Mouse (Mus musculus) spleen, adult 2 months (tissue): ENCODE measurements around the gene Hpd. TPM values are rescaled to one million over a fixed set of nuclear protein-coding genes. Genes with fewer than 3 reads are reported as not detected.
A peak's percentile ranks its signal among the peaks of the same experiment; 100 is the strongest.

Experiments used
- DNase-seq, 2 experiments: peaks; one replicate each; pipeline versions ENCODE4 v3.0.0 to v3.0.0-alpha.2; 2012 to 2021; ENCODE audit warnings: low spot score in 2 of 2, low read depth in 1 of 2
- H3K27ac ChIP-seq: fragments of 200-500 bp; 2 replicates; pipeline ENCODE4 v1.5.1; 2012; ENCODE audit warnings: low read length, inconsistent platforms; ENCODE audit not compliant: insufficient read depth
- H3K27me3 ChIP-seq: fragments of 200-500 bp; 2 replicates; pipeline ENCODE4 v1.6.1; 2012; ENCODE audit warnings: mild to moderate bottlenecking, moderate library complexity, low read length, inconsistent platforms; ENCODE audit not compliant: control insufficient read depth, insufficient read depth
- H3K36me3 ChIP-seq: fragments of 200-500 bp; 2 replicates; pipeline ENCODE4 v1.6.1; 2012; ENCODE audit warnings: mild to moderate bottlenecking, low read length, inconsistent platforms; ENCODE audit not compliant: control insufficient read depth, insufficient read depth
- H3K4me1 ChIP-seq: fragments of 200-500 bp; 2 replicates; pipeline ENCODE4 v1.6.1; 2011; ENCODE audit warnings: inconsistent platforms; ENCODE audit not compliant: control insufficient read depth, insufficient read depth, insufficient read length
- H3K4me3 ChIP-seq: fragments of 200-500 bp; 2 replicates; pipeline ENCODE4 v1.5.1; 2011; ENCODE audit warnings: mild to moderate bottlenecking, inconsistent platforms; ENCODE audit not compliant: insufficient read depth, insufficient read length; ENCODE audit errors: extremely low read depth
- CTCF ChIP-seq: fragments of 200-500 bp; IDR thresholded peaks from 2 replicates; pipeline ENCODE4 v1.5.1; 2011; ENCODE audit warnings: mild to moderate bottlenecking, inconsistent platforms; ENCODE audit not compliant: insufficient read depth, insufficient read length, insufficient replicate concordance; ENCODE audit errors: extremely low read depth
- POLR2A ChIP-seq: fragments of 200-500 bp; IDR thresholded peaks from 2 replicates; pipeline ENCODE4 v1.6.1; 2011; ENCODE audit warnings: low read depth, low read length, inconsistent platforms
- WGBS: fragments of 180-500 bp; shearing (Covaris S2); methylation state at CpG from one replicate; pipeline ENCODE4 v1.1.7; 2018; 5-methylcytosine and 5-hydroxymethylcytosine counted together
- polyA plus RNA-seq: library from polyadenylated mRNA; depleted of rRNA; stranded (reverse); fragments of >200 nt; gene quantifications from 2 replicates; pipeline ENCODE4 v1.2.3, GENCODE M21; 2012; rRNA removed

The Hpd gene
- polyA plus RNA-seq, 1 experiment = 0.37 TPM

DNA sequence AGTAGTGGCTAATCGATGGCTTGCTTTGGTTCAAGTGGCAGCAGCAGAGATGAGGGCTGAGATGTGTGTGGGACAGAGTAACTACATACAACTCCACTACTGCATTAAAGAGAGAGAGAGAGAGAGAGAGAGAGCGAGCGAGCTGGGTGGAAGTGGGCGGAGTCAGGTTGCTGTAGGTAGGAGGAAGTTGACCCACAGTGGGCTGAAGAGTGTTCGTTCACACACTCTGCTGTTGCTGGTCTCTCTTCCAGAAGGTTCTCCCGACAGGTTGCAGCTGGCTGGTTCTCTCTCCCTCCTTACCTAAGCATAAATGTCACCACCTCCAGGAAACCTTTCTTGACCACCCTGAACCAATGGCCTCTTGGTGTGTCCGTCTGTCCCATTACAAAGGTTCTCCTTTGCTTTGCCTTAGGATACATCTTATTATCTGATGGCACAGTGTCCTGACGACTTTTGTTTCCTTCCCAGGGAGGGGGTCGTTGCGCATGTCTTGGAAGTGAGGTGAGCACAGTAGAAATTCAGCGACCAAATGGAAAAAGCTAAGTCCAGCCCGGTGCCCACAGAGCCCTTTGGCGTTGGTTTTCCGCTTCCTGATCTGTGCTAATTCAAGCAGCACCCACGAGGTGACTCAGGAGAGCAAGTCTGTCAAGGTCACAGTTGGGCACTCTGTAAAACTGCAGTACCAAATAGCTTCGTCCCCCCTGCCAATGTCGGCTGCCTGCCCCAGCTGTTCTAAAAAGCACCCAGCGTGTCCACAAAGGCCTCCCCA is 56.7 kb downstream of the Hpd start:
- DNase-seq = peak; percentile 74 to 77
- peak overlapping the region; percentile 26 for H3K4me3 ChIP-seq

DNA sequence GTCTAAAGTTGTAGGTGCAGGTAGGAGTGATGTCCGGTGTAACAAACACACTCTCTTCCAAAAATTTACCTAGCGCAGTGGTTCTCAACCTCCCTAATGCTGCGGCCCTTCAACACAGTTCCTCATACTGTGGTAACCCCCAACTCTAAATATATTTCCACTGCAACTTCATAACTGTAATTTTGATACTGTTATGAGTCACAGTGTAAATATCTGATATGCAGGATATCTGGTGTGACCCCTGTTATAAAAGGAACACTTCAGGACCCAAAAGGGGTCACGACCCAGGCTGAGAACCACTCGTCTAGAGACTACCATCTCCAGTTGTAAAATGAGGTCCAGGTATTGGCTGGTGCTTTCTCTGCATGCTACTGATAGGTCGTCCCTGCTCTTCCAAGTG is 57.4 kb downstream of the Hpd start:
- TF ChIP-seq CTCF (no peak), POLR2A (no peak)
- no peaks in the 10 kb centered on the region for H3K27me3 ChIP-seq
- DNase-seq = no peak
- H3K4me3 ChIP-seq = no peak overlapping the region
- H3K27ac ChIP-seq = peak overlapping the region; percentile 69
- peaks cover 16% of the 10 kb centered on the region for H3K36me3 ChIP-seq
- 56% methylated on average over 6 of the region's 6 CpGs for WGBS
- peaks cover 28% of the 10 kb centered on the region; the same call in 1 of the 2 replicates for H3K4me1 ChIP-seq

More for the DNA sequence above, 56.7 kb downstream of the Hpd start:
- no peaks in the 10 kb centered on the region for H3K27me3 ChIP-seq
- TF ChIP-seq CTCF (no peak), POLR2A (peak; percentile 82)
- peaks cover 33% of the 10 kb centered on the region; the same call in 1 of the 2 replicates for H3K4me1 ChIP-seq
- H3K27ac ChIP-seq = peak overlapping the region; percentile 94
- WGBS = 5% methylated on average over 18 of the region's 18 CpGs
- H3K36me3 ChIP-seq = peaks cover 13% of the 10 kb centered on the region; the same call in 1 of the 2 replicates

- TF ChIP-seq POLR2A = no peak
- TF ChIP-seq CTCF = peak; percentile 31; the same call in 1 of the 2 replicates
- H3K36me3 ChIP-seq = peaks cover 33% of the 10 kb centered on the region
- 92% methylated on average over 4 of the region's 4 CpGs for WGBS
- no peaks in the 10 kb centered on the region for H3K27me3 ChIP-seq
- DNase-seq = no peak
- H3K4me1 ChIP-seq = peaks cover 13% of the 10 kb centered on the region; the same call in 1 of the 2 replicates
- no peak overlapping the region for H3K4me3 ChIP-seq
- H3K27ac ChIP-seq = no peak overlapping the region
Observed at GRCm38 (mm10) chr5:123122181-123122580, 60.3 kb downstream of the Hpd start.

Other genes starting within 250 kb of the Hpd start
- gene Kdm2b, start 192.9 kb downstream of the Hpd start, polyA plus RNA-seq = 30.3 and 36.7 TPM in 2 replicates
- 52.3 and 83.0 TPM in 2 replicates for gene Orai1, start 167.7 kb downstream of the Hpd start, polyA plus RNA-seq
- gene Morn3, start 135.7 kb downstream of the Hpd start, polyA plus RNA-seq = not detected in 2 replicates
- gene Tmem120b, start 114.3 kb downstream of the Hpd start, polyA plus RNA-seq = 5.8 and 7.6 TPM in 2 replicates
- gene Rhof, start 50.0 kb downstream of the Hpd start, polyA plus RNA-seq = 70.7 and 72.5 TPM in 2 replicates
- 20.5 and 23.2 TPM in 2 replicates for gene Setd1b, start 40.5 kb downstream of the Hpd start, polyA plus RNA-seq
- gene Psmd9, start 13.3 kb downstream of the Hpd start, polyA plus RNA-seq = 13.3 and 19.5 TPM in 2 replicates
- gene Wdr66, start 69.4 kb upstream of the Hpd start, polyA plus RNA-seq = 0.89 and 0.95 TPM in 2 replicates
- gene Bcl7a, start 161.1 kb upstream of the Hpd start, polyA plus RNA-seq = 12.4 and 12.8 TPM in 2 replicates
- gene Mlxip, start 212.1 kb upstream of the Hpd start, polyA plus RNA-seq = 87.1 and 113 TPM in 2 replicates